Mouse (Mus musculus): ENCODE results near the gene Spata45. TPM values are rescaled to one million over a fixed set of nuclear protein-coding genes. Genes with fewer than 3 reads are reported as not detected.

Gene Spata45
- total and polyA plus RNA-seq, 3 experiments = 0.76 TPM; not detected in 2

- Histone ChIP-seq H3K27ac (ENCODE audit: insufficient read depth, low read depth) (no peak overlapping the region), H3K9ac (ENCODE audit: insufficient read depth, low read depth) (no peak overlapping the region), H3K4me2 (ENCODE audit: insufficient read depth, low read depth, poor library complexity, severe bottlenecking) (no peak overlapping the region), H3K79me2 (replicated peaks; ENCODE audit: control insufficient read depth, extremely low read depth, insufficient read depth, poor library complexity, severe bottlenecking) (no peaks in the 10 kb centered on the region), H3K27me3 (replicated peaks) (no peaks in the 10 kb centered on the region), H3K4me3 (replicated peaks in 1 of 3; ENCODE audit: low read depth in 2 of 3, low read length in 2 of 3, poor library complexity in 1 of 3) (no peak overlapping the region), H3K36me3 (replicated peaks in 1 of 2; ENCODE audit: control insufficient read depth in 1 of 2, insufficient read depth in 1 of 2, low read length in 1 of 2) (peaks cover 0 to 19% of the 10 kb centered on the region in 2 experiments), H3K4me1 (ENCODE audit: control insufficient read depth in 1 of 2, insufficient read depth in 2 of 2) (peaks cover 0 to 11% of the 10 kb centered on the region in 2 experiments; a peak in 2 of 4 replicates), H3K9me3 (replicated peaks; ENCODE audit: low read length) (no peaks in the 10 kb centered on the region)
- in situ Hi-C loops (cut with MboI; ENCODE audit: low pct_ligation_motif_present, low pct_unique_long_range_greater_than_20kb, low sequenced_read_pairs) (no loop called here), dilution Hi-C loops (cut with MboI; ENCODE audit: extremely low pct_ligation_motif_present, extremely low pct_unique_long_range_greater_than_20kb, low sequenced_read_pairs) (no loop called here)
- DNase-seq (ENCODE audit: extremely low read depth) = no peak
- TF ChIP-seq ELF1 (IDR thresholded peaks at IDR 0.05; ENCODE audit: low read depth, low read length) = no peak
- TF ChIP-seq CHD1 (IDR thresholded peaks at IDR 0.05; ENCODE audit: low read depth, low read length) = no peak
- no peak for TF ChIP-seq USF1 (IDR thresholded peaks at IDR 0.05; ENCODE audit: low read depth, low read length)
- TF ChIP-seq CTCF (conservative IDR thresholded peaks at IDR 0.05 in 1 of 2, IDR thresholded peaks at IDR 0.05 in 1 of 2; ENCODE audit: low read depth in 2 of 2, low read length in 2 of 2) = 0 out of 4 replicates have a peak, but pooled peaks of 1 of the 2 experiments have one; percentile 6
- TF ChIP-seq JUN (IDR thresholded peaks at IDR 0.05; ENCODE audit: insufficient read depth, low read depth, low read length) = no peak
- no peak for TF ChIP-seq MAFK (IDR thresholded peaks at IDR 0.05; ENCODE audit: insufficient replicate concordance, low read length)
- no peak for TF ChIP-seq JUND (conservative IDR thresholded peaks at IDR 0.05; ENCODE audit: low read depth, low read length)
Measured at GRCm38 (mm10) chr1:191045264-191045663, 8.8 kb downstream of the Spata45 start.

- dilution Hi-C loops (cut with MboI; ENCODE audit: extremely low pct_ligation_motif_present, extremely low pct_unique_long_range_greater_than_20kb, low sequenced_read_pairs) = no loop called here
Measured at GRCm38 (mm10) chr1:191046231-191046824, 9.9 kb downstream of the Spata45 start.

More at GRCm38 (mm10) chr1:191046231-191046824, 9.9 kb downstream of the Spata45 start:
- Histone ChIP-seq H3K27me3 (replicated peaks) (no peaks in the 10 kb centered on the region), H3K9ac (ENCODE audit: insufficient read depth, low read depth) (no peak overlapping the region), H3K79me2 (replicated peaks; ENCODE audit: control insufficient read depth, extremely low read depth, insufficient read depth, poor library complexity, severe bottlenecking) (no peaks in the 10 kb centered on the region), H3K36me3 (replicated peaks in 1 of 2; ENCODE audit: control insufficient read depth in 1 of 2, insufficient read depth in 1 of 2, low read length in 1 of 2) (peaks cover 6 to 22% of the 10 kb centered on the region in 2 experiments), H3K9me3 (replicated peaks; ENCODE audit: low read length) (no peaks in the 10 kb centered on the region), H3K4me3 (replicated peaks in 1 of 3; ENCODE audit: low read depth in 2 of 3, low read length in 2 of 3, poor library complexity in 1 of 3) (no peak overlapping the region), H3K4me1 (ENCODE audit: control insufficient read depth in 1 of 2, insufficient read depth in 2 of 2) (peaks cover 0 to 11% of the 10 kb centered on the region in 2 experiments; a peak in 2 of 4 replicates), H3K4me2 (ENCODE audit: insufficient read depth, low read depth, poor library complexity, severe bottlenecking) (no peak overlapping the region), H3K27ac (ENCODE audit: insufficient read depth, low read depth) (no peak overlapping the region)
- TF ChIP-seq ZKSCAN1 (IDR thresholded peaks at IDR 0.05; ENCODE audit: borderline replicate concordance, low read depth, low read length) (no peak), JUND (conservative IDR thresholded peaks at IDR 0.05; ENCODE audit: low read depth, low read length) (no peak), MAFK (IDR thresholded peaks at IDR 0.05; ENCODE audit: insufficient replicate concordance, low read length) (no peak), MXI1 (IDR thresholded peaks at IDR 0.05; ENCODE audit: low read depth, low read length) (no peak), ZMIZ1 (IDR thresholded peaks at IDR 0.05; ENCODE audit: low read depth, low read length) (no peak), TBP (conservative IDR thresholded peaks at IDR 0.05; ENCODE audit: low read depth, low read length) (no peak), POLR2A (IDR thresholded peaks at IDR 0.05; ENCODE audit: low read depth, low read length) (no peak), RAD21 (IDR thresholded peaks at IDR 0.05; ENCODE audit: low read depth, low read length) (no peak), IRF4 (IDR thresholded peaks at IDR 0.05; ENCODE audit: low read depth, low read length) (no peak), ZNF384 (IDR thresholded peaks at IDR 0.05; ENCODE audit: low read depth, low read length) (no peak), E2F4 (IDR thresholded peaks at IDR 0.05; ENCODE audit: insufficient replicate concordance, low read depth, low read length) (no peak), UBTF (IDR thresholded peaks at IDR 0.05; ENCODE audit: low read depth, low read length) (no peak), JUN (IDR thresholded peaks at IDR 0.05; ENCODE audit: insufficient read depth, low read depth, low read length) (no peak), RCOR1 (conservative IDR thresholded peaks at IDR 0.05; ENCODE audit: low read depth, low read length) (no peak), BHLHE40 (IDR thresholded peaks at IDR 0.05; ENCODE audit: low read depth, low read length) (no peak), SIN3A (IDR thresholded peaks at IDR 0.05; ENCODE audit: low read length) (no peak), MEF2A (IDR thresholded peaks at IDR 0.05; ENCODE audit: borderline replicate concordance, low read depth, low read length) (no peak), CTCF (conservative IDR thresholded peaks at IDR 0.05 in 1 of 2, IDR thresholded peaks at IDR 0.05 in 1 of 2; ENCODE audit: low read depth in 2 of 2, low read length in 2 of 2) (no peak)
- DNase-seq (ENCODE audit: extremely low read depth) = no peak
- in situ Hi-C loops (cut with MboI; ENCODE audit: low pct_ligation_motif_present, low pct_unique_long_range_greater_than_20kb, low sequenced_read_pairs) = no loop called here
